Mouse (Mus musculus) ES-CJ7 (cell line): ENCODE results near the gene Pde4b.
"Not testable (repeated sequence)": the region's sequence is repeated elsewhere in the genome, so short reads cannot be mapped to it uniquely, and the experiment has no call there.

ENCODE experiments used
- DNase-seq: peaks from one replicate; pipeline ENCODE4 v3.0.0; 2011; ENCODE audit warnings: low read depth, low spot score

Gene Pde4b

DNA sequence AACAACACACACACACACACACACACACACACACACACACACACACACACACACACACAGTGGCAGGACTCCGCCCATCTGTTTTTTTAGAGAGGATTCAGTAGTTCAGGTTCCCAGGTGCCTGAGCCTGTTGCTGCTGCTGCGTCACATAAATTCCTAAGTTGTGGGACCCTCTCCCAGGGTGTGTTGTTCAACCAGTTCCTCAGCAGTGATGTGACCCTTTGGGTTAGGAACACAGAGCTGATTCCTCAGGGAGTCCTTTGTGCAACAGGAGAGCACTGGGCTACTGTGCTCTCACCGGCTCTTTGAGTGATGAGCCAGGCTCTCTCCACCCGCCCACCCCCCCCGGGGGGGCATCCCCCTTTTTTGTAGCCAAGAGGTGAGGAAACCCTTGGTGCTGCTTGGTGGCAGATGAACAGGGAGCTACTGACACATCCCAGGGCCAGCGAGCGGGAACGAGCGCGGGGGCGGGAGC is at the start of gene Pde4b:
Gene Pde4b, plus strand, starts transcription at position 453 of the 475 bp plus-strand sequence.
- DNase-seq: peak; percentile 10

DNA sequence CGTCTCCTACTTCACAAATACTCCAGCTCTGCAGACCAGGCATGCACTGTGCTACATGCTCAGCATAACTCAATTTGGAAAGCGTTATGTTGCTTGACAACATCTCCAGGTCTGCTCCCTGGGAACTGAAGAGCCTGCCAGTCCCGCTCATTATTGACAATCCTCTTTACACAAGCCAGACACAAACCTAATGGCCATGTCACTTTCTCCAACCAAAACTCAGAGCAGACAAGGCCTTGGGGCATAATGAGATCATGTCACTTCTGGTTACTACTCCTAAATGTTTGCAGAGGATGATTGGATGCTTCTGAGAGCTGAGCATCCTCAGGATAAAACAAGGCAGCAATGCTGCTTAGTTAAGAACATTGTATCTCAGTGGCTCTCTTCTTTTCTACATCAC is 47.2 kb upstream of the Pde4b start:
- no peak for DNase-seq

GRCm38 (mm10) chr4:102045183-102046140 is 41.9 kb upstream of the Pde4b start:
- no peak for DNase-seq

- DNase-seq: not testable (repeated sequence)
Measured at GRCm38 (mm10) chr4:102049368-102049767, 38.0 kb upstream of the Pde4b start.

- no peak for DNase-seq
Measured at GRCm38 (mm10) chr4:102061322-102061721, 26.0 kb upstream of the Pde4b start.

- no peak for DNase-seq
Measured at GRCm38 (mm10) chr4:102069314-102069713, 18.0 kb upstream of the Pde4b start.

GRCm38 (mm10) chr4:102086336-102086735 is 1.0 kb upstream of the Pde4b start:
- no peak for DNase-seq

- peak; percentile 13 for DNase-seq
Measured at GRCm38 (mm10) chr4:102087566-102088234, 357 bp downstream of the Pde4b start.

- peak; percentile 4 for DNase-seq
Measured at GRCm38 (mm10) chr4:102088235-102088867, 1.0 kb downstream of the Pde4b start.

DNA sequence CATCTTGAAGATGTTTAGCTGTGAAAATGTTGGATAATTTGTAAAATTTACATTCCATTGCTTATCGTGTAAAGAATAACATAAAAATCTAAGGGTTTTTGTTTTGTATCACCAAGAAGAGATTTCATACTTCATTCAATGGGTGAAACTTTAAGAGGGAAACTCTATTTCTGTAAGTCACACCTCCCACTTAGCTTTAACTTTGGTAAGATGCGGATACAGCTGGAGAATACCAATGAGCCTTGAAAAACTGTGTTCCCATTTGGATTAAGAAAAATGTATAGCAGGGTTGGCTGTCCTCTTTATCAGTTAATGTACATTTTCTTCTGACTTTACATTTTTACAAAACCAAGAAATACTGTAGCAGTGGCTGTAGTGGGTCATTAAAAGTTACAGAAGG is 8.5 kb downstream of the Pde4b start:
- DNase-seq: no peak

GRCm38 (mm10) chr4:102102241-102102640 is 14.9 kb downstream of the Pde4b start:
- DNase-seq: no peak

DNA sequence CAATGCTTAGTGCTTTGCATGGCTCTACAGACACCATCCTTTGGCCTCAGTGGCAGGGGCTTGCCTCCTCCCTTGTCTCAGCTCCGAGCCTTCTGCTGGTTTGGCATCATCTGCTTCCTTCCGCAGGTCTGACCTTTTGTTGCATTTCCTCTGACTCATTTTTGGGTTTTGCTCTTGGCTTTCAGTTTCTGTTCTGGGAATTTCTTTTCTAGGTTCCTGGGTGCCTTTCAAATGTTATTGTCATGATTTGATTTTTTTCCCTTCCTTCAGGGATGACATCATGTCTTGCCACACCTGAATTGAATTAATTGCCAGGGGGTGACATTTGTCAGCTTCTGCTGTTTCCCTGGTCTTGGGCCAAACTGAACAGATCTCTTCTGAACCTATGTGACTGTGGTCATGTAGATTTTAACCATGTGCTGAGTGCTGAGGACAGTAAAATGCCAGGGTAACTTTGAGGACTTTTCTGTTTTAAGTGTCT is 17.2 kb downstream of the Pde4b start:
- DNase-seq: no peak

- no peak for DNase-seq
Measured at GRCm38 (mm10) chr4:102106771-102107170, 19.4 kb downstream of the Pde4b start.

DNA sequence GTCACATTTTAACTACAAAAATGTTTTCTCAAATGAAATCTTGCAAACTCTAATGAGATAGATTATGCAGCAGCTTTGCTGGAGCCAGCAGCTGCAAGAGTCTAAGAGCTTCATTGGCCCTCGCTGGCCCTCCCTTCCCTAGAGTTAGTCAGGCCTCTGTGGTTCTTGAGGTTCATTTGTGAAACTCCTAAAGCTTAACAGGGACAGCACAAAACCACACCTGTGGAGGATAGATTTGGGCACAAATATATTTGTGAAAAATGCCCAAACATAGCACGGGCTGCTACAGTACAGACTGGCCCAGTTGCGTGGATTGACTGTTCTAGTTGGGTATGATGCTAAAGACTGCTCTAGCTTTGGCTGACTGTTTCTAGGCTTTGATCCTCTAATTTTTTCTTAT is 32.1 kb downstream of the Pde4b start:
- no peak for DNase-seq

DNA sequence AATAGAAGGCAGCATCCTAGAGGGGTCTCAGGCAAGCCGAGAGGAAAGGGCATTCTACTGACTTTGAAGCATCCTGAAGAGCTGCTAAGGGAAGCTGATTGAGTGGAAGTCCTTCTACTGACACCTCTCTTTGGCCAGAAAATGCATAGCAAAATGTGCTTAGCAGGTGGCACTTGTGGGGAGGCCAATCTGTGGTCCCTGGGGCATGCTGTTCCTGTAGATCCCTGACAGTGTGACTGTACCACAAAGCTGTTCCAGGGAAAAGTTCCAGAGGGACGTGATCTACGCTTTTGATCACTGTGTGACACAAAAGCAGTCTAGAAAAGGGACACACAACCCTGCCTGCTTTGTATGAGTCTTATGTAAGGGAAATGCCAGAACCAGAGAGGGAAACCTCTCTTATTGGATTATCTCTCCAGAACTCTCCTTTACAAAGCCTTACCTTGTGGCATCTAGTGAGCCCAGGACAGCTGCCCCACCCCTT is 49.1 kb downstream of the Pde4b start:
- no peak for DNase-seq

GRCm38 (mm10) chr4:102138346-102138745 is 51.0 kb downstream of the Pde4b start:
- no peak for DNase-seq

DNA sequence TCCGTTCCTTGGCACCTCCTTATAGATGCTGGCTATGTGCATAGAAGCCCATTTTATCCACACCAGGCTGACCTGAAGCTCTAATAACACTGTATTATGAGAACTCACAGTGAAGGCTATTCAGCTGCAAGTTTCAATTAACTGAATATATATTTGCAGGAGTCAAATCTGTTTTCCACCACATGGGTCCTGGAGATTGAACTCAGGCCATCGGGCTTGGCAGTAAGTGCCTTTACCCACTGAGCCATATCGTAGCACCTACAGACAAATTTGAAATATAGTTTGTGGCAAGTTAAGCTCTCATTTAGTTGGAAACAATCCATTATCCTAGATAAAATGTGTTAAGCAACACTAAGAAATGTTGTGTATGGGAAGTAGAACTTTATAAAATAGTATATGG is 53.9 kb downstream of the Pde4b start:
- no peak for DNase-seq

DNA sequence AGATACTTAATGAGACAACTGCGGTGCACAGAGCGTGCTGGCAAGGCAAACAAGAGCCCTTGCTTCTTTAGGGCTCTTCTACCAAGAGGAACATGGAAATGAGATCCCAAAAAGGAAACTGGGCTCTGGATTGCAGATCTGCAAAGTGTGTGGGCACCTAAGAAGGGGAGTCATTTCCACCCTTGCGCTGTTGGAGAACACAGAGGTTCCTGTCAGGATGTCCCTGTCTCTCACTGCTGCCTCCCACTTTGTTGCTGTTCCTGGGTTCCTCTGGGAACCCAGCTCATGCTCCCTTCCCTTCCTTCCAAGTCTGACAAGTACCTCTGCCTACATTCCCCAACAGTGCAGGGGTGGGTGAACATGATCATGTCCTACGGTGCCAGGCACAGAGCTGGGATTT is 61.4 kb downstream of the Pde4b start:
- no peak for DNase-seq

GRCm38 (mm10) chr4:102159178-102159577 is 71.8 kb downstream of the Pde4b start:
- DNase-seq: no peak

- DNase-seq: no peak
Measured at GRCm38 (mm10) chr4:102171636-102172035, 84.3 kb downstream of the Pde4b start.

DNA sequence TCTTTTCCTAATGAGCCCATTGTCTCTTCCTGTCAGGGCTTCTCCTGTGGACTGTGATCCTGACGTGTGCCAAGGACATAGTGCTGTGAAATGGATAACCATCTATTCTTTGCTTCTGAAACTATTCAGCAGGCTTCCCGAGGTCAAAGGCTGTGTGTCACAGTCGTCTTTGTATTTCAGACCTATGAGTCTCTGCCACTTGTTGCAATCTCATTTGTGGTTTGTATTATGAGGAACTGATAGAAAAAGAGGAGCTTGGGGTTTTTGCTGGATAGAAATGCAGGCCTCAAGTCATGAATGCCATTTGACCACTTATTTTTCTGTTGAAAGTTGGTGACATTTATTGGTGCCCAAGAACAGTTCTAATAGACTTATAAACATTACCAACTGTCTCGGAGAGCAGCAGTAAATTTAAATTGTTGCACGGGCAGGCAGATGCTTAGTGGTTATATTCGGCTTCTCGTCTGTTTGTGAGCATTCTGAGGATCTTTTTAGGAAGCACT is 85.4 kb downstream of the Pde4b start:
- no peak for DNase-seq

- DNase-seq: no peak
Measured at GRCm38 (mm10) chr4:102175985-102176384, 88.6 kb downstream of the Pde4b start.
